Mouse (Mus musculus): ENCODE measurements around the gene Rtn4.

DNA sequence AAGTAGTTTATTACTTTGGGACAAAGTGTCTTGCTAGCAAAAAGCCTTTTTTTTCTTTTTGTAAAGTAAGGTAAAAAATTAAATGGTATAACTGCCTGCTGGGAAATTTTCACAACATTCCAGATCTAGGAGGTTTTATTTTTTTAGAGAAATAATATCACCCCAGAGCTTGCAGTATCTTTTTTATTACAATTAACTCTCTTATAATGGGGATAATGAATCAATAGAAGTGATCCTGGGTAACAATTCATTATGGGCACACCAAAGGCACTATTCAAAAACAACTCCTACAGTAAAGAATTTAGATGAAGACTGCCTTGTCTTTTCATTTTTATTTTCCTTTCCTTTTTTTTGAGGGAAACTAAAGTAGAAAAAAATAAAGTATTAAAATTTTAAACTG, 2.0 kb downstream of the Rtn4 start:
- TF ChIP-seq CTCF (IDR thresholded peaks at IDR 0.05; ENCODE audit: low read depth, low read length) (no peak), POLR2AphosphoS5 (IDR thresholded peaks at IDR 0.05; ENCODE audit: insufficient replicate concordance, low read depth, low read length) (no peak), TAL1 (conservative IDR thresholded peaks at IDR 0.05; ENCODE audit: low read depth, low read length) (no peak)

All from G1E (cell line).